Mouse (Mus musculus): Measurements from ENCODE around the gene Polrmt. TPM values are rescaled to one million over a fixed set of nuclear protein-coding genes. Genes with fewer than 3 reads are reported as not detected.

Gene Polrmt
- total and polyA plus RNA-seq, 2 experiments from 2014 or later: 26.3 to 56.2 TPM

GRCm38 (mm10) chr10:79779193-79779592 is 32.8 kb upstream of the Polrmt start:
- no peaks in the 10 kb centered on the region; the same call in 1 of the 2 replicates for H3K9me3 ChIP-seq (replicated peaks; ENCODE audit: control insufficient read depth, low read length)
- WGBS: 17% methylated on average over 2 of the region's 2 CpGs
- no peak overlapping the region for H3K27ac ChIP-seq (ENCODE audit: low read depth)
- H3K4me3 ChIP-seq (ENCODE audit: low read depth, low read length): no peak overlapping the region
- H3K4me2 ChIP-seq (ENCODE audit: low read depth, low read length): no peak overlapping the region
- DNase-seq (ENCODE audit: low spot score) (no peak), ATAC-seq (ENCODE audit: insufficient read depth, low read depth) (no peak)
- H3K36me3 ChIP-seq (replicated peaks; ENCODE audit: control insufficient read depth, insufficient read depth, low read length): no peaks in the 10 kb centered on the region
- no peak overlapping the region for H3K9ac ChIP-seq (replicated peaks; ENCODE audit: low read depth, low read length)
- TF ChIP-seq EP300 (IDR thresholded peaks at IDR 0.05; ENCODE audit: low read depth) (no peak), CTCF (IDR thresholded peaks at IDR 0.05; ENCODE audit: low read depth) (no peak)
- peaks cover 13% of the 10 kb centered on the region for H3K27me3 ChIP-seq (ENCODE audit: control insufficient read depth, insufficient read depth, low read length)
- peaks cover 7% of the 10 kb centered on the region for H3K4me1 ChIP-seq (ENCODE audit: control insufficient read depth, insufficient read depth)

GRCm38 (mm10) chr10:79778006-79778405 is 31.6 kb upstream of the Polrmt start:
- H3K9me3 ChIP-seq (replicated peaks; ENCODE audit: control insufficient read depth, low read length): no peaks in the 10 kb centered on the region; the same call in 1 of the 2 replicates
- peak overlapping the region; percentile 32; the same call in 1 of the 2 replicates for H3K27ac ChIP-seq (ENCODE audit: low read depth)
- no peak for TF ChIP-seq CTCF (IDR thresholded peaks at IDR 0.05; ENCODE audit: low read depth)
- TF ChIP-seq EP300 (IDR thresholded peaks at IDR 0.05; ENCODE audit: low read depth): no peak
- H3K27me3 ChIP-seq (ENCODE audit: control insufficient read depth, insufficient read depth, low read length): peaks cover 13% of the 10 kb centered on the region
- H3K4me1 ChIP-seq (ENCODE audit: control insufficient read depth, insufficient read depth): peaks cover 7% of the 10 kb centered on the region
- peak; percentile 69 for DNase-seq (ENCODE audit: low spot score)
- peak overlapping the region; percentile 55; the same call in 1 of the 2 replicates for H3K4me2 ChIP-seq (ENCODE audit: low read depth, low read length)
- WGBS: 2% methylated on average over 15 of the region's 15 CpGs
- no peak overlapping the region for H3K9ac ChIP-seq (replicated peaks; ENCODE audit: low read depth, low read length)
- no peaks in the 10 kb centered on the region for H3K36me3 ChIP-seq (replicated peaks; ENCODE audit: control insufficient read depth, insufficient read depth, low read length)
- H3K4me3 ChIP-seq (ENCODE audit: low read depth, low read length): peak overlapping the region; percentile 33
- peak; percentile 68 for ATAC-seq (ENCODE audit: insufficient read depth, low read depth)

- Histone ChIP-seq H3K4me1 (ENCODE audit: control insufficient read depth, insufficient read depth) (peaks cover 7% of the 10 kb centered on the region), H3K4me2 (ENCODE audit: low read depth, low read length) (peak within 1 kb of the TSS; percentile 55), H3K27me3 (ENCODE audit: control insufficient read depth, insufficient read depth, low read length) (peaks cover 13% of the 10 kb centered on the region), H3K4me3 (ENCODE audit: low read depth, low read length) (peak within 1 kb of the TSS; percentile 33), H3K9ac (replicated peaks; ENCODE audit: low read depth, low read length) (peak within 1 kb of the TSS; percentile 6; the same call in 1 of the 2 replicates), H3K36me3 (replicated peaks; ENCODE audit: control insufficient read depth, insufficient read depth, low read length) (no peaks in the 10 kb centered on the region), H3K27ac (ENCODE audit: low read depth) (peak within 1 kb of the TSS; percentile 32; the same call in 1 of the 2 replicates), H3K9me3 (replicated peaks; ENCODE audit: control insufficient read depth, low read length) (peaks cover 4% of the 10 kb centered on the region)
- TF ChIP-seq EP300 (IDR thresholded peaks at IDR 0.05; ENCODE audit: low read depth) (no peak), CTCF (IDR thresholded peaks at IDR 0.05; ENCODE audit: low read depth) (no peak)
- 2% methylated on average over 37 of the region's 39 CpGs for WGBS
- ATAC-seq (ENCODE audit: insufficient read depth, low read depth): no peak
- DNase-seq (ENCODE audit: low spot score): no peak
These were observed 30.7 kb upstream of the Polrmt start, which contains the start of gene Fstl3 for GRCm38 (mm10) chr10:79777103-79777531. Gene Fstl3, plus strand, starts transcription at chr10:79777272.

GRCm38 (mm10) chr10:79774486-79775279 is 28.3 kb upstream of the Polrmt start:
- DNase-seq (ENCODE audit: low spot score): no peak
- whole genome bisulfite sequencing: 55% methylated on average over 5 of the region's 5 CpGs
- H3K27ac ChIP-seq (ENCODE audit: low read depth): no peak overlapping the region

GRCm38 (mm10) chr10:79773208-79773607 is 26.8 kb upstream of the Polrmt start:
- no peak overlapping the region for H3K4me2 ChIP-seq (ENCODE audit: low read depth, low read length)
- H3K36me3 ChIP-seq (replicated peaks; ENCODE audit: control insufficient read depth, insufficient read depth, low read length): no peaks in the 10 kb centered on the region
- ATAC-seq (ENCODE audit: insufficient read depth, low read depth): no peak
- TF ChIP-seq CTCF (IDR thresholded peaks at IDR 0.05; ENCODE audit: low read depth): no peak
- no peak for TF ChIP-seq EP300 (IDR thresholded peaks at IDR 0.05; ENCODE audit: low read depth)
- no peak for DNase-seq (ENCODE audit: low spot score)
- H3K4me1 ChIP-seq (ENCODE audit: control insufficient read depth, insufficient read depth): peaks cover 3% of the 10 kb centered on the region
- H3K9me3 ChIP-seq (replicated peaks; ENCODE audit: control insufficient read depth, low read length): peaks cover 4% of the 10 kb centered on the region
- H3K9ac ChIP-seq (replicated peaks; ENCODE audit: low read depth, low read length): no peak overlapping the region
- WGBS: 78% methylated on average over 2 of the region's 2 CpGs
- no peak overlapping the region for H3K27ac ChIP-seq (ENCODE audit: low read depth)
- 0 out of 2 replicates have a peak, but pooled peaks cover 3% of the 10 kb centered on the region for H3K27me3 ChIP-seq (ENCODE audit: control insufficient read depth, insufficient read depth, low read length)
- no peak overlapping the region for H3K4me3 ChIP-seq (ENCODE audit: low read depth, low read length)

More at GRCm38 (mm10) chr10:79774486-79775279, 28.3 kb upstream of the Polrmt start:
- no peaks in the 10 kb centered on the region for H3K36me3 ChIP-seq (replicated peaks; ENCODE audit: control insufficient read depth, insufficient read depth, low read length)
- H3K9ac ChIP-seq (replicated peaks; ENCODE audit: low read depth, low read length): no peak overlapping the region
- H3K9me3 ChIP-seq (replicated peaks; ENCODE audit: control insufficient read depth, low read length): peaks cover 4% of the 10 kb centered on the region
- TF ChIP-seq EP300 (IDR thresholded peaks at IDR 0.05; ENCODE audit: low read depth) (no peak), CTCF (IDR thresholded peaks at IDR 0.05; ENCODE audit: low read depth) (no peak; the same call in 1 of the 2 replicates)
- no peak for ATAC-seq (ENCODE audit: insufficient read depth, low read depth)
- 0 out of 2 replicates have a peak, but pooled peaks cover 6% of the 10 kb centered on the region for H3K27me3 ChIP-seq (ENCODE audit: control insufficient read depth, insufficient read depth, low read length)
- no peak overlapping the region for H3K4me2 ChIP-seq (ENCODE audit: low read depth, low read length)
- no peak overlapping the region for H3K4me3 ChIP-seq (ENCODE audit: low read depth, low read length)
- peaks cover 3% of the 10 kb centered on the region for H3K4me1 ChIP-seq (ENCODE audit: control insufficient read depth, insufficient read depth)
